Mouse (Mus musculus): Measurements from ENCODE around the gene Clec4f. TPM values are rescaled to one million over a fixed set of nuclear protein-coding genes. Genes with fewer than 3 reads are reported as not detected.

Gene Clec4f
- polyA plus RNA-seq, 1 experiment = not detected

DNA sequence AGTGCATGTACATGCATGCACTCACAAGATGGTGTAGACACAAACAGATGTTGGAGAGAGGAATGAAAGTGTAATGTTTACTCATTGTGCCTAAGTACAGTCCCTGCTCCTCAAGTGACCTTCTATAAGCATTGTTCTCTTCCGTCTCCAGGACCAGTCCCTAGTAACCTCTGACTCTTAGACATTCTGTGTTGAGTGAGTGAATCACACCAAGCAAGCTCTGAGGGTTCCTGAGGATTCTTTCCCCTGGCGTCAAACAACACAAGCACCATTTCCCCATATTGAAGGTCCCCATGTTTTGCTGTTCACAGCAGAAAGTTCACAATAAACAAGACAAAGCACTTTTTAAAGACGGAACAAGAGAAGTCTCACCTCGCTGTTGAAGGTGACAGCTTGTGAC, 24.2 kb downstream of the Clec4f start:
- TF ChIP-seq POLR2A (IDR thresholded peaks at IDR 0.05; ENCODE audit: low read depth, low read length) (no peak), CTCF (IDR thresholded peaks at IDR 0.05; ENCODE audit: extremely low read depth, insufficient read length, insufficient replicate concordance, low read depth, low read length) (no peak)
- Histone ChIP-seq H3K27ac (ENCODE audit: insufficient read depth, low read depth, low read length) (no peak overlapping the region), H3K27me3 (ENCODE audit: control insufficient read depth, insufficient read depth, low read length) (no peaks in the 10 kb centered on the region), H3K4me3 (ENCODE audit: low read depth, low read length) (no peak overlapping the region), H3K4me1 (ENCODE audit: control insufficient read depth, insufficient read depth, insufficient read length, low read length) (no peaks in the 10 kb centered on the region), H3K36me3 (ENCODE audit: control insufficient read depth, insufficient read depth, low read length) (no peaks in the 10 kb centered on the region)
- WGBS = 76% methylated on average over 4 of the region's 4 CpGs

DNA sequence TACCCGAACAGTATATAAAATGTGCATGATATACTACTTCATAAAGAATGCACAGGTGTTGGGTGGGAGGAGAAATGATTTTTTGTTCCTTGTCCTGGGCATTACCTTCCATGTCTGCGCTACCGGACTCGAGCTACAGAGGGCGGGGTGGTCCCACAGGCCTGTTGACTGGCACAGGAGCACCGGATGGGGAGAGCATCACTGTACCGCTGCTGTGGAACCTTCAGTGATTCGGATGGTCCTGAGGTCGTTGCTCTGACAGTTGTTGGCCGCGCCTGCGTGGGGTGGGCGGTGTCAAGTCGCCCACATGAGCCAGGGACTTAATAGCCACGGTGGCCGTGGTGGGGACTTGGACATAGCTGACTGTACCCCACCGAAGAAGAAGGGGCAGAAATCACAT, 29.2 kb downstream of the Clec4f start:
- no peaks in the 10 kb centered on the region for H3K4me1 ChIP-seq (ENCODE audit: control insufficient read depth, insufficient read depth, insufficient read length, low read length)
- no peaks in the 10 kb centered on the region for H3K36me3 ChIP-seq (ENCODE audit: control insufficient read depth, insufficient read depth, low read length)
- H3K27me3 ChIP-seq (ENCODE audit: control insufficient read depth, insufficient read depth, low read length) = no peaks in the 10 kb centered on the region
- no peak overlapping the region for H3K27ac ChIP-seq (ENCODE audit: insufficient read depth, low read depth, low read length)
- H3K4me3 ChIP-seq (ENCODE audit: low read depth, low read length) = no peak overlapping the region
- WGBS = 62% methylated on average over 17 of the region's 17 CpGs
- TF ChIP-seq POLR2A (IDR thresholded peaks at IDR 0.05; ENCODE audit: low read depth, low read length) (no peak), CTCF (IDR thresholded peaks at IDR 0.05; ENCODE audit: extremely low read depth, insufficient read length, insufficient replicate concordance, low read depth, low read length) (no peak)

DNA sequence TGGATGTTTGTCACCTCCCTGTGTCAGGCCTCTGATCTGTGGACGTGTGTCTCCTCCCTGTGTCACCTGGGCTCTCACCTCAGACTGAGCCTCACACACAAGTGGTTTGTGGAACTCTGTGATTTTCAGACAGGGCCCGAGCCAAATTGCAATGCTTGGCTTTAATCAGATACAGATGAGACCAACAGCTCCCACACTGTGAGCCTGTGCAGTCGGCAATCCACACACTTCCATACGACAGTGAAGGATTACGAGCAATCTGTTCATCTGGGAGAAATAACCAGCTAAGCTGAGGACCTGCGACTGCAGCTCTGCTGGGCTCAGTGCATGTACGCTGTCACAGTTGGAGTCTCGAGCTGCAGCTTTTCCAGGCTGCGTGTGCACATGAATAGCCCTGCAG, 36.0 kb downstream of the Clec4f start:
- no peaks in the 10 kb centered on the region for H3K27me3 ChIP-seq (ENCODE audit: control insufficient read depth, insufficient read depth, low read length)
- no peaks in the 10 kb centered on the region for H3K36me3 ChIP-seq (ENCODE audit: control insufficient read depth, insufficient read depth, low read length)
- H3K4me3 ChIP-seq (ENCODE audit: low read depth, low read length) = no peak overlapping the region
- H3K4me1 ChIP-seq (ENCODE audit: control insufficient read depth, insufficient read depth, insufficient read length, low read length) = no peaks in the 10 kb centered on the region
- H3K27ac ChIP-seq (ENCODE audit: insufficient read depth, low read depth, low read length) = no peak overlapping the region
- WGBS = 66% methylated on average over 9 of the region's 9 CpGs
- TF ChIP-seq CTCF (IDR thresholded peaks at IDR 0.05; ENCODE audit: extremely low read depth, insufficient read length, insufficient replicate concordance, low read depth, low read length) (no peak), POLR2A (IDR thresholded peaks at IDR 0.05; ENCODE audit: low read depth, low read length) (no peak)

DNA sequence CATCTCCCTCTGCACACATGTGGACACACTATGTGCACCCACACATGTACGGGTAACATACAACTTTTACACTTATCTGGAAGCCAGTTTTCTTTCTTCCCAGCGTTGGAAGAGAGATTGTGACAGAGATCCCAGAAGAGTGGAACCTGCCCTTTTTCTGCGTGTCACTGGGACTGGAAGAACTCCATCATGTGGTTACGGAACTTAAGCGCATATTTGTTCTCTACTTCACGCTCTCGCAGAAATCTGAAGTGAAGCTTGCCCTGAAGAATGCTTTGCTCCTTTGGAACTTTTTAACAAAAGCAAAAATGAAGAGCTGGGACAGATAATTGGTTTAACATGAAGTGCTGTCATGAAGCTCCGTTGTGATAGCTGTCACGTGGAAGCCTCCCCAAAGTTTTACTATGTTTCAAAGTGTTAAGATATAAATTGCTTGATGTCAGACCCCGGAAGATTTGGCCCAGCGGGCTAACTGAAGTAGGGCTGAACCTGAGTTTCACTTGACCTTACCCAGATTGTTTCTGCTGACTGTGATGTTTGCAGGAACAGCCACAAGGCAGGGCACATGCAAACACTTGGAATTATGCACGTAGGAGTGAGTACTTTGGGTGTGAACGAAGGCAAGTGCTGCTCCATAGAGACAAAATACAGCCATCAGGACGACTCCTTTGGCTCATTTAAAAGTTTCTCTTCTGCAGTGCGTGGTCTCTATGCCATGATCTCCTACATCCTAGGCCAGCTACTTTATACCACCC, 38.2 kb downstream of the Clec4f start:
- 77% methylated on average over 15 of the region's 15 CpGs for WGBS
- no peak overlapping the region for H3K27ac ChIP-seq (ENCODE audit: insufficient read depth, low read depth, low read length)
- H3K36me3 ChIP-seq (ENCODE audit: control insufficient read depth, insufficient read depth, low read length) = no peaks in the 10 kb centered on the region
- no peaks in the 10 kb centered on the region for H3K4me1 ChIP-seq (ENCODE audit: control insufficient read depth, insufficient read depth, insufficient read length, low read length)
- TF ChIP-seq POLR2A (IDR thresholded peaks at IDR 0.05; ENCODE audit: low read depth, low read length) (no peak), CTCF (IDR thresholded peaks at IDR 0.05; ENCODE audit: extremely low read depth, insufficient read length, insufficient replicate concordance, low read depth, low read length) (no peak)
- no peak overlapping the region for H3K4me3 ChIP-seq (ENCODE audit: low read depth, low read length)
- H3K27me3 ChIP-seq (ENCODE audit: control insufficient read depth, insufficient read depth, low read length) = no peaks in the 10 kb centered on the region

DNA sequence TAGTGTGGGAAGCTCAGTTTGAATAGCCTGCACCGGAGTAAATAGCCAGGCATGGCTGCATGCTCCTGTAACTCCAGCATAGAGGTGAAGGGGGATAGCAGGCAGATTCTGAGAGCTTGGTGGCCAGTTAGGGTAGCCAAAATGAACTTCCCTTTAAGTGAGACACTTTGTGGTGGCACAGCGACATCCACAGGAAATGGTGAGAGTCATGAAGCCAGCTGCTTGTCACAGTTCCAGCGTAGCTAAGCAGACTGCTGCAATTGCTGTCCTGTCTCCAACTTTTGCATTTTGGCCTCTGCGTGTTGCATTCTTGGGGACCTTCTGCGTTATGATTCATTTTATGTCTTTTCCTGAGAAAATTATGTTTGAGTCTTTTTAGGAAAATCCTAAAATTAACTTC, 39.5 kb downstream of the Clec4f start:
- TF ChIP-seq CTCF (IDR thresholded peaks at IDR 0.05; ENCODE audit: extremely low read depth, insufficient read length, insufficient replicate concordance, low read depth, low read length) = peak; percentile 5; the same call in 1 of the 2 replicates
- TF ChIP-seq POLR2A (IDR thresholded peaks at IDR 0.05; ENCODE audit: low read depth, low read length) = no peak
- no peaks in the 10 kb centered on the region for H3K4me1 ChIP-seq (ENCODE audit: control insufficient read depth, insufficient read depth, insufficient read length, low read length)
- WGBS = 55% methylated on average over 5 of the region's 5 CpGs
- no peaks in the 10 kb centered on the region for H3K27me3 ChIP-seq (ENCODE audit: control insufficient read depth, insufficient read depth, low read length)
- H3K27ac ChIP-seq (ENCODE audit: insufficient read depth, low read depth, low read length) = no peak overlapping the region
- no peaks in the 10 kb centered on the region for H3K36me3 ChIP-seq (ENCODE audit: control insufficient read depth, insufficient read depth, low read length)
- no peak overlapping the region for H3K4me3 ChIP-seq (ENCODE audit: low read depth, low read length)

DNA sequence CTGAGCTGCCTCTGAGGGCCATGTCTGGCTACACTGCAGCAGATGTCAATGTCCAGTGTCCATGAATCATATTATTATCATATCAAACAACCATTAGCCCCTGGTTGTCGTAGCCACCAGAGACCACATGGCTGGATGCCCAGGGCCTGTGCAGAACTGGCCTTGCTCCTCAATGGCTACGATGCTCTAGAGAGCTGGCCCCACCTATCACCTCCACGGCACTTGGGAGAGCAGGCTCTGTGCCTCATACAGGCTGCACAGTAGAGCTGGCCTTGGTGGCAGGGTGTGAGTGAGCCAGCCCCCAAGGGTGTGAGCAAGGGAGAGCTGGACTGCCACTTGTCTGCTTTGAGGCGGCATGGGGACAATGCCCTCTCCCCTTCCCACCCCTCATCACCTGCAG, 41.5 kb downstream of the Clec4f start:
- 79% methylated on average over 4 of the region's 4 CpGs for WGBS

DNA sequence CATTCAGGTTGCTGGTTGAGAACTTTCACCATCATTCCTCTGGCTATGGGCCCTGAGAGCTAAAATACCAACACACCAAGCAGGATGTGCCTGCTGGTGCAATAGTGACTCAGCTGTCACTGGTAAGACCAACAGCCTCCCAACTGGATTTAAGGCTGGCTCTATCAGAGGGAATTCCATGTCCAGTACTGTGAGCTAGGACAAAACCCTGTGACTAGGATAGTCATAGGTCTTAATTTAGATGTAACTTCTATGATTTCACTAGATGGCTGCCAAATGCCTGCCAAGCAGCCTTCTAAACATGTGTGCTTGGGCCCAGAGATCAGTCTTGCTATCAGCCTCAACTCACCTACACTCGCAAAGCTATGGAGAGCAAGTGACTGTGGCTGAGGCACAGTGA, 43.0 kb downstream of the Clec4f start:
- no peaks in the 10 kb centered on the region for H3K36me3 ChIP-seq (ENCODE audit: control insufficient read depth, insufficient read depth, low read length)
- TF ChIP-seq CTCF (IDR thresholded peaks at IDR 0.05; ENCODE audit: extremely low read depth, insufficient read length, insufficient replicate concordance, low read depth, low read length) (no peak), POLR2A (IDR thresholded peaks at IDR 0.05; ENCODE audit: low read depth, low read length) (no peak)
- WGBS = 95% methylated on average over 1 of the region's 1 CpGs
- H3K27me3 ChIP-seq (ENCODE audit: control insufficient read depth, insufficient read depth, low read length) = no peaks in the 10 kb centered on the region
- no peaks in the 10 kb centered on the region for H3K4me1 ChIP-seq (ENCODE audit: control insufficient read depth, insufficient read depth, insufficient read length, low read length)
- H3K27ac ChIP-seq (ENCODE audit: insufficient read depth, low read depth, low read length) = no peak overlapping the region
- H3K4me3 ChIP-seq (ENCODE audit: low read depth, low read length) = no peak overlapping the region

More for the DNA sequence above, 41.5 kb downstream of the Clec4f start:
- H3K36me3 ChIP-seq (ENCODE audit: control insufficient read depth, insufficient read depth, low read length) = no peaks in the 10 kb centered on the region
- TF ChIP-seq POLR2A (IDR thresholded peaks at IDR 0.05; ENCODE audit: low read depth, low read length) (no peak), CTCF (IDR thresholded peaks at IDR 0.05; ENCODE audit: extremely low read depth, insufficient read length, insufficient replicate concordance, low read depth, low read length) (no peak)
- H3K27me3 ChIP-seq (ENCODE audit: control insufficient read depth, insufficient read depth, low read length) = no peaks in the 10 kb centered on the region
- no peak overlapping the region for H3K4me3 ChIP-seq (ENCODE audit: low read depth, low read length)
- H3K27ac ChIP-seq (ENCODE audit: insufficient read depth, low read depth, low read length) = no peak overlapping the region
- no peaks in the 10 kb centered on the region for H3K4me1 ChIP-seq (ENCODE audit: control insufficient read depth, insufficient read depth, insufficient read length, low read length)

All from small intestine, adult 2 months (tissue).